Mouse (Mus musculus) C2C12 (cell line): ENCODE results near the gene 4930469K13Rik. TPM values are rescaled to one million over a fixed set of nuclear protein-coding genes. Genes with fewer than 3 reads are reported as not detected.

Experiments
- H3K27me3 ChIP-seq: one replicate; pipeline ENCODE4 v1.6.1; 2011; ENCODE audit not compliant: control insufficient read depth, insufficient read depth, insufficient read length
- H3K36me3 ChIP-seq: one replicate; pipeline ENCODE4 v1.6.1; 2011; ENCODE audit not compliant: control insufficient read depth, insufficient read depth
- H3K4me3 ChIP-seq: one replicate; pipeline ENCODE4 v1.5.1; 2011; ENCODE audit warnings: mild to moderate bottlenecking, control low read depth; ENCODE audit not compliant: poor library complexity, insufficient read depth, severe bottlenecking
- H3K79me2 ChIP-seq: one replicate; pipeline ENCODE4 v1.6.1; 2011; ENCODE audit not compliant: control insufficient read depth, insufficient read depth
- H3K79me3 ChIP-seq: one replicate; pipeline ENCODE4 v1.6.1; 2011; ENCODE audit warnings: low read depth, control low read depth
- H3ac ChIP-seq: one replicate; pipeline ENCODE3; 2011; ENCODE audit warnings: low read depth; ENCODE audit not compliant: control insufficient read depth, insufficient read length
- CEBPB ChIP-seq: IDR thresholded peaks from one replicate; pipeline ENCODE4 v1.6.1; 2011; ENCODE audit warnings: low read depth, mild to moderate bottlenecking, control low read depth, moderate library complexity
- CTCF ChIP-seq: IDR thresholded peaks from one replicate; pipeline ENCODE4 v1.5.1; 2011; ENCODE audit not compliant: control insufficient read depth, insufficient read depth, insufficient read length
- FOSL1 ChIP-seq: IDR thresholded peaks from one replicate; pipeline ENCODE4 v1.8.0; 2011; ENCODE audit warnings: mild to moderate bottlenecking, low read length; ENCODE audit not compliant: poor library complexity, insufficient read depth, severe bottlenecking
- MAX ChIP-seq: IDR thresholded peaks from one replicate; pipeline ENCODE4 v1.6.1; 2011; ENCODE audit warnings: mild to moderate bottlenecking, control low read depth
- MYOD1 ChIP-seq: IDR thresholded peaks from one replicate; pipeline ENCODE4 v1.6.1; 2011; ENCODE audit warnings: low read depth; ENCODE audit not compliant: control insufficient read depth, insufficient read length
- MYOG ChIP-seq: IDR thresholded peaks from one replicate; pipeline ENCODE4 v1.6.1; 2011; ENCODE audit not compliant: control insufficient read depth, insufficient read length; ENCODE audit errors: extremely low read depth
- USF1 ChIP-seq: IDR thresholded peaks from one replicate; pipeline ENCODE4 v1.6.1; 2011; ENCODE audit warnings: low read depth, mild to moderate bottlenecking, control low read depth, moderate library complexity
- polyA plus RNA-seq: library from polyadenylated mRNA; unstranded; fragments of >200 nt; fragmentation: generic; extraction: Trizol; gene quantifications from one replicate; pipeline ENCODE4 v1.2.1, GENCODE M21; 2012; ENCODE audit warnings: missing spikeins

Gene 4930469K13Rik
- polyA plus RNA-seq, 1 experiment: not detected

DNA sequence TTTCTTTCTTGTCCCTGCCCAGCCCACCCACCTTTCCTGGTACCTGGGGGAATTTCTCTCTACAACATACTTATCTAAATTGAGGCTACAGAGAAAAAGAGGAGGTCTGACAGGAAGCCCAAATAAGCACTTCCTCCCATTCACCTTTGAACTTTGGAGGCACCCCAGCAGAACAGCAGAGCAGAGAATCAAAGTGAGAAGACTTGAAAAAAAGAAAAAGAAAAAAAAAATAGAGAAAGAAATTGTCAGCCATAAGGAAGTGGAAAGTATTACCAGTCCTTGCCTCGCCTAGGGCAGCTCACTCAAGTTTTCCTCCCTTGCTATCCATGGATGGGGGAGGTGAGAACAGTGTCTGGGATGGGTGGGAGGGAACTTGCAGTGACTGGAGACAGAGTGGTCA, 55.5 kb downstream of the 4930469K13Rik start:
- Histone ChIP-seq H3K36me3 (no peaks in the 10 kb centered on the region), H3K4me3 (no peak overlapping the region), H3ac (no peak overlapping the region), H3K79me2 (no peaks in the 10 kb centered on the region), H3K27me3 (no peaks in the 10 kb centered on the region), H3K79me3 (no peaks in the 10 kb centered on the region)
- TF ChIP-seq MYOG: no peak
- no peak for TF ChIP-seq CTCF

DNA sequence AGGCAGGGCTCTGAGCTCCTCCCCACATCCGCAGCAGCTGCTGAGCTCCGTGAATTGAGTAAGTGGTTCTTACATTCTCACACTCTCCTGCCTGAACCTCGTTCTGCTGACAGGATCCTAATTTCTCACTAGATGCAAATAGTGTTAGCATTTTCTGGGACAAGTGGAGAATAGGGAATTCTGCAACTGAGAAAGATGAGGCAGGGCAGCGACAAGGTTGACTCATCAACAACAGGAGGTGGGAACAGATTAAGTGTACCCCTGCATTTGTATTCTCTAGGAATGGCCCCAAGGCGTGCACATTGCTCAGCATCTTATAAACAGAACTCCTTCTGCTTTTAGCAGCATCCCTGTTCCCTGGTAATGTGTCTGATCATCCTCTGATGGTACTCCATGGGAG, 58.3 kb downstream of the 4930469K13Rik start:
- no peaks in the 10 kb centered on the region for H3K27me3 ChIP-seq
- no peaks in the 10 kb centered on the region for H3K79me3 ChIP-seq
- H3K36me3 ChIP-seq: no peaks in the 10 kb centered on the region
- no peak overlapping the region for H3ac ChIP-seq
- TF ChIP-seq CEBPB (no peak), USF1 (no peak), FOSL1 (no peak), CTCF (no peak), MYOG (no peak), MYOD1 (no peak), MAX (no peak)
- H3K4me3 ChIP-seq: no peak overlapping the region
- no peaks in the 10 kb centered on the region for H3K79me2 ChIP-seq

DNA sequence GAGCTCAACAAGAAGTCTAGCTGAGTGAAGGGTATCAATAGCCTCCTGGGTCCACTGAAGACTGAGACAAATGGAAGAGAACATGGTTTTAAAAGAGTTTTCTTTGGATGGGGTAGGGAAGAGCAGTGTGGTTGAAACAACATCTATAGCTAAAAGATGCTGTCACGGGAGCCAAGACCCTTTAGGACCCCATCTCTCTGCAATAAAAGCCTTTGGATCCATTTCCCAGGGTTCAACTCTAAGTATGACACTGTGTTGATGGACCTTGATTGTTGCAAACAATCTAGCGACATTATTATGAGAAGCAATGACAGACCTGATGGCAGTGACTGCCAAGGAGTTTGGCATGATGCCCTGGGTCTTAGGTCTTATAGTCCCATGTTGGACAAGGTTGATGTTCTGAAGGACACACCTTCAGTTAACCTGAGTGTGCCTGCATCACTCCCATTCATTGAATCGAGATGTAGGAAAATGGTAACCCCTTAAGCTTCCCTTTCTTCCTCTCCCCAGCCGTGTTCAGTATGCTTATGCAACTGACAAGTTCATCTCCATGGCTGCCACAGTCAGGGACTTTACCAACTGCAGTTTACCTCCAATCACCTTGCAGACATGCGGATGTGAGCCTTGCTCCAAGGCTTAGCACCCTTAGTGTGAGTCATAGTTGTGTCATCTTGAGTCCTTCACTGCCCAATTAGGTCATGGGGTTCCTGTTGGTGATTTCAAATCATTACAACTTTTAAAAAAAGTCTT, 62.3 kb downstream of the 4930469K13Rik start:
- no peak overlapping the region for H3ac ChIP-seq
- TF ChIP-seq USF1 (no peak), CTCF (no peak), MAX (no peak), MYOG (no peak), FOSL1 (no peak)
- no peaks in the 10 kb centered on the region for H3K27me3 ChIP-seq
- no peaks in the 10 kb centered on the region for H3K79me3 ChIP-seq
- H3K79me2 ChIP-seq: no peaks in the 10 kb centered on the region
- H3K36me3 ChIP-seq: no peaks in the 10 kb centered on the region
- no peak overlapping the region for H3K4me3 ChIP-seq

DNA sequence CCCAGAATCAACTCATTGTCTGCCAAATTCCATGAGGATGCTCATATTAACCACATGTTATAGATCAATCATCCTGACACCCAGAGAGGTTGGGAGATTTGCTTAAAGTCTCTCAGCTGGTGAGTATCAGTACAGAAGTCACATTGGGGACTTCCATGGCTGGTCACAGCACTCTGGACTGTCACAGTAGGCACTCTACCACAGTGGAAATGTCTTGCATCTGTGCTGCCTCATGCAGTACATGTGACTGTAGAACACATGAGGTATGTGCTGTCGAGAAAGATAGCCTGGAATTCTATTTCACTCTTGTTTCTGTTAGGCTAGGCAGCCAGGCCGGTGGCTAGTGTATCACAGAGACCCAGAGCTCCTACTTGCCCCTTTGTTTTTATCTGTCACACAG, 63.6 kb downstream of the 4930469K13Rik start:
- H3K36me3 ChIP-seq: no peaks in the 10 kb centered on the region
- no peak overlapping the region for H3ac ChIP-seq
- H3K79me3 ChIP-seq: no peaks in the 10 kb centered on the region
- H3K27me3 ChIP-seq: no peaks in the 10 kb centered on the region
- H3K79me2 ChIP-seq: no peaks in the 10 kb centered on the region
- TF ChIP-seq MYOD1: no peak
- TF ChIP-seq CTCF: no peak
- no peak for TF ChIP-seq MAX
- no peak for TF ChIP-seq FOSL1
- TF ChIP-seq USF1: no peak
- TF ChIP-seq MYOG: no peak
- TF ChIP-seq CEBPB: no peak
- H3K4me3 ChIP-seq: no peak overlapping the region

DNA sequence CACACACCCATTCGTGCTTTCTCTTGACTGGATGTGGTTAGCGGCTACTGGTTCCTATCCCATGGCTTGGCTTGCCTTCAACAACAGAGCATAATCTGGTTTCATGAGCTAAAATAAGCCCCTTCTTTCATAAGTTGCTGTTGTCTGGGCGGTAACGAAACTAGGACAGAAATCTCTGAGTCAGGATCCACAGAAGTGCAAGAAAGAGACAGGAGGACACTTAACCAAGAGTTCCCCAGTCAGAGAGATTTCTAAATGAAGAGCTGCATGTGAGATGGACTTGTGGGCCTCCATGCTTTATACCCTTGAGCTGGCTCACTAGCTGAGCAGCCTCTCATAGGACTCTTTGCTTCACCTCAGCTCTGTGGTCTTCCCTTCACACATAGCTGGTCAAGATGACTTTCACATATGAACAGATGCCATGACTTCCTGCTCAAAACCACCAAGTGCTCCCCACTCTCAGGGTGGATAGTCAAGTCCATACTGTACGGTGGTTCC, 64.3 kb downstream of the 4930469K13Rik start:
- Histone ChIP-seq H3K79me2 (no peaks in the 10 kb centered on the region), H3K4me3 (no peak overlapping the region), H3ac (no peak overlapping the region), H3K27me3 (no peaks in the 10 kb centered on the region), H3K36me3 (no peaks in the 10 kb centered on the region), H3K79me3 (no peaks in the 10 kb centered on the region)
- TF ChIP-seq CEBPB (no peak), CTCF (no peak), FOSL1 (no peak), USF1 (no peak), MAX (no peak), MYOD1 (no peak), MYOG (no peak)

DNA sequence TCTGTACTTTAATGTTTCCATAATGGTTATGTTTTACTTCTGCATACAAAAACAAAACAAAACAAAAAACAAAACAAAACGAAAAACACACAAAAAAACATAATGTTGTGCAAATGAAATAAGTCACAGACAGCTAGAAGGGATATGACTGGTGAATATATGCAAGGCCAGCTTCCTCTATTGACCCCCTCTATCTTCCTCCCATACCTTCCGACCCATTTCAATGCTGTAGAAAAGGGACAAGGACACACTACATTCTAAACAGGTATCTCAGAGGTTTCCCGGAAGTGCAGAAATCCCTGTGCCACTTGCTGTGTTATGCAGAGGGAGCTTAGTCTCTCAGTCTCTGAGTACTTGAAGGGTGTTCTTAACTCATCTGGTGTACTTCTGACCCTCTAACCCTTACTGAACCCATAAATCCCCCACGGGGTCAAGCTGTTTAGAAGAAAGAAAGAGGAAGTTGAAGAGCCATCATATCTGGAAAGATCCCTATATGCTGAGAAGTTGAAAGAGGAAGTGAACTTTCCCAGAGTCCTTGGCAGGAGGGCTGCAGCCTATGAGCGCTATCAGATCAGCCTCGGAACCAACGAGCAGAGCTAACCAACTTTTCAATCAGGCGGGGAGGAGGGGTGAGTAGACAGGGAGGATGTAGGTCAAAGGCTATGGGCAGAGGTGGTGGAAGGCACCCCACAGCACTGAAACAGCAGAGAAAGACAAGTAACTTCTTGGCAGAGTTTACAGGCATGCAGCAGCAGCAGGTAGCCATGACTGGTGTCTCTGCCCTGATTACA, 67.1 kb downstream of the 4930469K13Rik start:
- Histone ChIP-seq H3K79me2 (no peaks in the 10 kb centered on the region), H3ac (no peak overlapping the region), H3K79me3 (no peaks in the 10 kb centered on the region), H3K36me3 (no peaks in the 10 kb centered on the region), H3K27me3 (no peaks in the 10 kb centered on the region), H3K4me3 (no peak overlapping the region)
- no peak for TF ChIP-seq MYOD1
